Mouse (Mus musculus) testis, adult 2 months (tissue): ENCODE measurements around the gene Krtap5-4.

Experiments used
- CTCF ChIP-seq: fragments of 200-500 bp; IDR thresholded peaks from 2 replicates; pipeline ENCODE4 v1.5.1; 2012; ENCODE audit warnings: low read depth, mild to moderate bottlenecking, inconsistent platforms, low read length, moderate library complexity; ENCODE audit not compliant: control insufficient read depth, insufficient read depth, insufficient replicate concordance
- POLR2A ChIP-seq: fragments of 200-500 bp; IDR thresholded peaks from 2 replicates; pipeline ENCODE4 v1.6.1; 2012; ENCODE audit warnings: low read depth, mild to moderate bottlenecking, inconsistent platforms, low read length, moderate library complexity; ENCODE audit not compliant: control insufficient read depth

GRCm38 (mm10) chr7:142347542-142347941 is 44.2 kb downstream of the Krtap5-4 start:
- TF ChIP-seq CTCF (no peak), POLR2A (no peak)
